Mouse (Mus musculus): ENCODE results near the gene Gemin4. TPM values are rescaled to one million over a fixed set of nuclear protein-coding genes. Genes with fewer than 3 reads are reported as not detected.

The Gemin4 gene
- total RNA-seq (2023), result 1 to 10 TPM; 2.1 to 2.5 TPM

GRCm38 (mm10) chr11:76217390-76217800 is at the start of gene Gemin4, which contains the start of gene Dbil5:
Gemin4 (minus strand) TSS chr11:76217664.
Dbil5 (plus strand) TSS chr11:76217608.

GRCm38 (mm10) chr11:76242901-76243810 is 25.7 kb upstream of the Gemin4 start, which contains the start of the genes Mrm3 and Glod4:
Mrm3 (plus strand) TSS chr11:76243715.
Glod4 (minus strand) TSS chr11:76243725.

DNA sequence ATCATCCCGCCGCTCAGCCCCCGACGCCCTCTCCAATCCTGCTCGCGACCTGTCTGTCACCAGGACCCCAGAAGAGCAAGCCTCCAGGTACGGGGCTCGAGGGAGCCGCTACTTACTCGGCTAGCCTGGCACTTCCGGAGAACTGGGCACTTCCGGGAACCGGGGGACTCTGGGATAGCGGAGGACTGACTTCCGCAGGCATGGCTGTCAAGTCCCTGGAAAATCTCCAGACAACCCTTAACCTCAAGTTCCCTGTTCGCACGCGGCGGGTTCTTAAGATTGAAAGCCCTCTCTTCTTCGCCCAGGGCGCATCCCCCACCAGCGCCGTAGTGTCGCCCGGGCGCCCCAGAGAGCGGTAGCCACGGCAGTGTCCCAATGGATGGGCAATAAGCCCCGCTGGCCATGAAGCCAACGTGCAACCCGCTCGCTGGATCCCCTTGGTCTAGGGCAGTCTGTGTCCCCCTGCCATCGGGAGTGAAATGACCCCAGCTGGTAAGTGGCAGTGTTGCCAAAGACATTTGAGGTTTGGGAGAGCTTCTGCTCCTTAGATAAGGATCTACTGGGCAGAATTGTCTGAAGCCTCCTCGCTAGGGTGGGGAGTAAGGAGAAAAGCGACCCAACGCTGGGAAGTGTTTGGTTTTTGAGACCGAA is 37.8 kb downstream of the Gemin4 start, which contains the start of the genes Vps53 and Fam57a:
Gene Vps53, minus strand, starts transcription at position 153 of the 651 bp plus-strand sequence.
Gene Fam57a, plus strand, starts transcription at position 177 of the 651 bp plus-strand sequence.

Other genes with a start within 250 kb of the Gemin4 start
- not detected for gene 1700016K19Rik, start 217.8 kb downstream of the Gemin4 start, total RNA-seq (2023)
- 100 to 1,000 TPM; 147 to 158 TPM for gene Rflnb, start 189.9 kb downstream of the Gemin4 start, total RNA-seq (2023)
- gene Vps53, start 38.0 kb downstream of the Gemin4 start, total RNA-seq (2023), result 10 to 100 TPM; 34.8 to 36.5 TPM
- 1 to 10 TPM; 1.8 to 2.7 TPM for gene Fam57a, start 38.0 kb downstream of the Gemin4 start, total RNA-seq (2023)
- gene Dbil5, start 56 bp downstream of the Gemin4 start, total RNA-seq (2023), result not detected
- 1 to 10 TPM; 3.7 to 3.8 TPM for gene Mrm3, start 26.1 kb upstream of the Gemin4 start, total RNA-seq (2023)
- gene Glod4, start 26.1 kb upstream of the Gemin4 start, total RNA-seq (2023), result 10 to 100 TPM; 25.1 to 27.9 TPM
- gene Nxn, start 181.5 kb upstream of the Gemin4 start, total RNA-seq (2023), result 10 to 100 TPM; 19.8 to 20.4 TPM
- gene Timm22, start 189.3 kb upstream of the Gemin4 start, total RNA-seq (2023), result 10 to 100 TPM; 10.0 to 12.2 TPM